Mouse (Mus musculus) MEL (cell line): ENCODE data around the gene Ldhc.

ENCODE experiments used
- GATA1 ChIP-seq: IDR thresholded peaks from 2 replicates; pipeline ENCODE4 v1.6.1; 2011; ENCODE audit warnings: low read depth, low read length, improper control_type of control experiment
- MAFK ChIP-seq: IDR thresholded peaks from 2 replicates; pipeline ENCODE4 v1.6.1; 2011; ENCODE audit warnings: low read depth, mild to moderate bottlenecking, low read length, improper control_type of control experiment, borderline replicate concordance
- MYB ChIP-seq: IDR thresholded peaks from 2 replicates; pipeline ENCODE4 v1.6.1; 2011; ENCODE audit warnings: mild to moderate bottlenecking, low read depth, low read length, improper control_type of control experiment
- MYC ChIP-seq: IDR thresholded peaks from 2 replicates; pipeline ENCODE4 v1.6.1; 2011; ENCODE audit warnings: low read depth, mild to moderate bottlenecking, low read length, improper control_type of control experiment, moderate library complexity
- TAL1 ChIP-seq: IDR thresholded peaks from 2 replicates; pipeline ENCODE4 v1.6.1; 2012; ENCODE audit warnings: mild to moderate bottlenecking, inconsistent platforms, low read length, moderate library complexity, mixed read lengths
- USF2 ChIP-seq, 2 experiments: IDR thresholded peaks; 2 replicates each; pipeline ENCODE4 v1.6.1; 2011 to 2012; ENCODE audit warnings: improper control_type of control experiment in 2 of 2, low read length in 2 of 2, borderline replicate concordance in 1 of 2, inconsistent platforms in 1 of 2, low read depth in 1 of 2, mild to moderate bottlenecking in 1 of 2; ENCODE audit not compliant: insufficient read depth in 1 of 2
- ZC3H11A ChIP-seq: IDR thresholded peaks from 2 replicates; pipeline ENCODE4 v1.6.1; 2012; ENCODE audit warnings: low read depth, mild to moderate bottlenecking, inconsistent platforms, low read length, improper control_type of control experiment

- TF ChIP-seq MYB (no peak), TAL1 (no peak), MYC (no peak), ZC3H11A (no peak), USF2 (IDR thresholded peaks at IDR 0.05; ENCODE audit: borderline replicate concordance in 1 of 2, insufficient read depth in 1 of 2, low read depth in 1 of 2, low read length in 2 of 2) (no peak), MAFK (no peak), GATA1 (no peak)
These were observed 15.0 kb upstream of the Ldhc start for GRCm38 (mm10) chr7:46845978-46846485.
